Mouse (Mus musculus): ENCODE results near the gene Nsf.

Nsf gene

DNA sequence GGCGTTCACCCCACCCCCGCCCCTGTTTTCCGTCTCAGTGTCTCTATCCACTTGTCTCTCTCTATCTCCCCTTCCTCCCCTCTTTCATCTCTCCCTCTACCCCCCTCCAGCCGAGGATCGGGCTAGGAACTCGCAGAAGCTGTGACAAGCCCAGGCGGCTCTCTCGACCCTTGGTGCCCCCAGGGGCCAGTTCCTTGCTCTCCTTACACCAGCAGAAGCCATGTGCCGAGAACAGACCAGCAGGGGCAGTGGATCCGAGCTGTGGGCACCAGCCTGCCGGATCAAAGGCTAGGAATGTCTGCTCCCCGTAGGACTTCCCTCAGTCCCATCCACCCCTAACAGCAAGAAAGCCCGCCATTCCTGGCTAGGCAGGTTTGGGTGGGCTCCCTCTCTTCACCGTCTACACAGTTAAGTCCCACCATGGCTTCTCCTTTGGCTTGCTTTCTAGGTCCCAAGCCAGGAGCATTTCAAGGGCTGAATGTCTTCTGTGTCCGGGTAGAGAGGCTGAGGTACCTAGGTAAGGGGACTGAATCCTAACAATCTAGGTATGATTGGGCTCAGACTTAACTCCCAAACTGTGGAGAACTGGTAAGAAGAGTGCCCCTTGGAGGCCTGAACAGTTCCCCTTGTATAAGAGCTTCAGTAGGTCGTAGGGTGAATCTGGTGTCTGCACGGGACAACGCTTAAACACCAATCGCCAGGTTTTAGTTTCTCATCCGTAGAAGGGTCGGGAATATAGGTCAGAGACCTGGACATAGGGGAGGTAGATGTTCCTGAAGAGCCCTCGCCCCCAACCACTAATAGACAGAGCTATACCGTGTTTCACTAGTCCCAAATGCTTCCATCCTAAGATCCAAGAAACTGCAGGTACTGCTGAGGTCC, 181.1 kb downstream of the Nsf start:
- DNase-seq (ENCODE audit: low spot score in 2 of 2), result no peak

All from spleen, postnatal 36 days (tissue).